Mouse (Mus musculus) telencephalon, adult 2 months (tissue): ENCODE measurements around the gene Sos2.

Experiments used
- DNase-seq: peaks from one replicate; pipeline ENCODE4 v3.0.0-alpha.2; 2011; ENCODE audit warnings: low read depth, low spot score

Gene Sos2

GRCm38 (mm10) chr12:69681566-69682061, at the start of gene Sos2:
Sos2 (minus strand) TSS chr12:69681852.
- no peak for DNase-seq

GRCm38 (mm10) chr12:69730306-69730705, 48.7 kb upstream of the Sos2 start:
- DNase-seq = no peak

GRCm38 (mm10) chr12:69729246-69729645, 47.6 kb upstream of the Sos2 start:
- DNase-seq = no peak

- peak; percentile 80 for DNase-seq
Observed at GRCm38 (mm10) chr12:69724711-69725460, 43.2 kb upstream of the Sos2 start, which contains the start of the genes L2hgdh and Atp5s. L2hgdh (minus strand) TSS chr12:69724873. Atp5s (plus strand) TSS chr12:69724950.

GRCm38 (mm10) chr12:69724018-69724710, 42.5 kb upstream of the Sos2 start:
- no peak for DNase-seq

GRCm38 (mm10) chr12:69723376-69723775, 41.7 kb upstream of the Sos2 start:
- DNase-seq = no peak

GRCm38 (mm10) chr12:69722857-69723256, 41.2 kb upstream of the Sos2 start:
- DNase-seq = no peak

- no peak for DNase-seq
Observed at GRCm38 (mm10) chr12:69713628-69714027, 32.0 kb upstream of the Sos2 start.

GRCm38 (mm10) chr12:69704799-69705458, 23.3 kb upstream of the Sos2 start:
- DNase-seq = no peak

GRCm38 (mm10) chr12:69698352-69698751, 16.7 kb upstream of the Sos2 start:
- DNase-seq = no peak

GRCm38 (mm10) chr12:69696746-69697145, 15.1 kb upstream of the Sos2 start:
- no peak for DNase-seq

- no peak for DNase-seq
Observed at GRCm38 (mm10) chr12:69693471-69693870, 11.8 kb upstream of the Sos2 start.

GRCm38 (mm10) chr12:69690714-69691113, 9.1 kb upstream of the Sos2 start:
- no peak for DNase-seq

- no peak for DNase-seq
Observed at GRCm38 (mm10) chr12:69689094-69689493, 7.4 kb upstream of the Sos2 start.

GRCm38 (mm10) chr12:69688368-69688767, 6.7 kb upstream of the Sos2 start:
- DNase-seq = no peak

GRCm38 (mm10) chr12:69683537-69683936, 1.9 kb upstream of the Sos2 start:
- DNase-seq = peak; percentile 50

GRCm38 (mm10) chr12:69682788-69683419, 1.3 kb upstream of the Sos2 start:
- DNase-seq = no peak

- no peak for DNase-seq
Observed at GRCm38 (mm10) chr12:69682065-69682787, 574 bp upstream of the Sos2 start.

GRCm38 (mm10) chr12:69680635-69681565, 752 bp downstream of the Sos2 start:
- no peak for DNase-seq

GRCm38 (mm10) chr12:69676157-69676556, 5.5 kb downstream of the Sos2 start:
- no peak for DNase-seq
